Mouse (Mus musculus) forebrain, embryonic 10.5 days (tissue): ENCODE data around the gene Gm13090. TPM values are rescaled to one million over a fixed set of nuclear protein-coding genes. Genes with fewer than 3 reads are reported as not detected.

Experiments used
- DNase-seq: peaks from one replicate; pipeline ENCODE4 v3.0.0-alpha.2; 2017; ENCODE audit warnings: low spot score; ENCODE audit errors: extremely low spot score
- H3K27ac ChIP-seq: fragments of 300-500 bp; sonication (generic); 2 replicates; pipeline ENCODE4 v1.5.1; 2016; ENCODE audit warnings: mild to moderate bottlenecking
- H3K27me3 ChIP-seq: fragments of 300-500 bp; sonication (generic); 2 replicates; pipeline ENCODE4 v1.6.1; 2016; ENCODE audit warnings: mild to moderate bottlenecking; ENCODE audit not compliant: poor library complexity, severe bottlenecking
- H3K36me3 ChIP-seq: fragments of 300-500 bp; sonication (generic); replicated peaks from 2 replicates; pipeline ENCODE4 v1.6.1; 2016; ENCODE audit warnings: mild to moderate bottlenecking, moderate library complexity
- H3K4me1 ChIP-seq: fragments of 300-500 bp; sonication (generic); 2 replicates; pipeline ENCODE4 v1.6.1; 2016
- H3K4me3 ChIP-seq: fragments of 300-500 bp; sonication (generic); 2 replicates; pipeline ENCODE4 v1.5.1; 2016; ENCODE audit warnings: mild to moderate bottlenecking, moderate library complexity
- H3K9me3 ChIP-seq: fragments of 300-500 bp; sonication (generic); 2 replicates; pipeline ENCODE4 v1.6.1; 2016; ENCODE audit warnings: mild to moderate bottlenecking, moderate library complexity
- WGBS: fragments of 180-500 bp; shearing (Covaris S2); methylation state at CpG from one replicate; pipeline ENCODE4 v1.1.7; 2016; 5-methylcytosine and 5-hydroxymethylcytosine counted together
- polyA plus RNA-seq: library from polyadenylated mRNA; unstranded; fragments of >200 nt; fragmentation: Nextera tagmentation; extraction: Ambion mirVana; gene quantifications from 2 replicates; pipeline ENCODE4 v1.2.1, GENCODE M21; 2016

Gm13090 gene
- polyA plus RNA-seq, 1 experiment from 2014 or later, result not detected

DNA sequence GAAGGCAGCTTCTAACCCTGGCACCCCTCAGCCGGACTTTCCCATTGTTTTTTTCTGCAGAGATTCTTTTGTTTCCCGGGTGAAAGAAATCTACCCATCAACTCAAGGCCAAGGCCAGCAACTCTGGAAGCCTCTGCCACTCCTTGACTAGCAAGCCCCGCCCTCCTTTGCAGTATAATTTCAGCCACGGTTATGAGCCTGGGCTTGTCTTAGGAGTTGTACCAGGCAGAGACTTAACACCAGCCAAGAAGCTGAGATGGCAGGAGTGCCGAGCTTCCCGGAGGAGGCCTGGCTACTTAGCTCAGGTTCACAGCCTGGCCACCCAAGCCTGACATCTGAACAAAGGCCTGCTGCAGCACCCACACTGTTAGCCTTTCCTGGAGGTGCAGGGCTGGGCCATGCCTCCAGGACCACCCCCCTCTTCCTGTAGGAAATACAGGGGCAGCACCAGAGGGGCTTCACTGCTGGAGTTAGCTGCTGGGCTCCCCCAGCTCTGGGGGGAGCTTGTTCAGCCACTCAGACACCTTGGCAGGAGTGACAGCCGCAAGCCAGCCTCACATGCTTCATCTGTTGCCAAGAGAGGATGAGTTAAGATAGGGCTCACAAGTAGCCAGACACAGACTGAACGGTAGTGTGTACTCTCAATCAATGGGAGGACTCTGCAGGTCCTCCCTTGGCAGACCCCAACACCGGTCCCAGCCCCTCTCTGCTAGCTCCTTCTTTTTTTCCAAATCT is 41.6 kb downstream of the Gm13090 start:
- Histone ChIP-seq H3K4me3 (no peak overlapping the region), H3K36me3 (peaks cover 11% of the 10 kb centered on the region), H3K4me1 (peaks cover 53% of the 10 kb centered on the region), H3K9me3 (no peaks in the 10 kb centered on the region), H3K27ac (peak overlapping the region; percentile 99), H3K27me3 (peaks cover 21% of the 10 kb centered on the region; the same call in 1 of the 2 replicates)
- WGBS, result 69% methylated on average over 9 of the region's 9 CpGs
- DNase-seq, result no peak

DNA sequence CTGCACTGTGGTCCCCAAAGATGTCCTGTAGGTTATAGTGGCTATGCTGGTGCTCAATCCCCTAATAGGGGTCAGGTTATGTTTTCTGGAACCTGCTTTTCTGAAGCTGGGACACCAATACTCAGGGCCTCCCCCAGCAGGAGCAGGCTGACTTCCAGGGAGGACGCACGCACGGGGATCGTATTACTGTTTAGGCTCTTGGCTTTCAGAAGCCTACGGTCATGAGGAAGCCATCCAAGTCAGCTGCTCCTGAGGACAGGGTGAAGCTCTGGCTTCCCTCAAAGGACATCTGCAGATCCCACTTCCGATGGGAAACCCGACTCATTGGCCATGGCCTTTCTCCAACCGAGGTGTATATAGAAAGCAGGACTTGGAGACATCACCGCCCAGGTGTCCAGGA is 43.1 kb downstream of the Gm13090 start:
- Histone ChIP-seq H3K9me3 (no peaks in the 10 kb centered on the region), H3K27me3 (peaks cover 23% of the 10 kb centered on the region), H3K27ac (0 out of 2 replicates have a peak overlapping the region, but pooled peaks have one; percentile 8), H3K4me3 (no peak overlapping the region), H3K4me1 (peaks cover 46% of the 10 kb centered on the region), H3K36me3 (no peaks in the 10 kb centered on the region)
- no peak for DNase-seq
- 82% methylated on average over 9 of the region's 9 CpGs for WGBS

- DNase-seq, result no peak
- H3K36me3 ChIP-seq, result no peaks in the 10 kb centered on the region
- H3K4me3 ChIP-seq, result no peak overlapping the region
- H3K27me3 ChIP-seq, result peaks cover 36% of the 10 kb centered on the region
- H3K9me3 ChIP-seq, result no peaks in the 10 kb centered on the region
- no peak overlapping the region for H3K27ac ChIP-seq
- 73% methylated on average over 4 of the region's 4 CpGs for WGBS
- H3K4me1 ChIP-seq, result peaks cover 47% of the 10 kb centered on the region
Measured at GRCm38 (mm10) chr4:151133760-151134159, 44.4 kb downstream of the Gm13090 start.

DNA sequence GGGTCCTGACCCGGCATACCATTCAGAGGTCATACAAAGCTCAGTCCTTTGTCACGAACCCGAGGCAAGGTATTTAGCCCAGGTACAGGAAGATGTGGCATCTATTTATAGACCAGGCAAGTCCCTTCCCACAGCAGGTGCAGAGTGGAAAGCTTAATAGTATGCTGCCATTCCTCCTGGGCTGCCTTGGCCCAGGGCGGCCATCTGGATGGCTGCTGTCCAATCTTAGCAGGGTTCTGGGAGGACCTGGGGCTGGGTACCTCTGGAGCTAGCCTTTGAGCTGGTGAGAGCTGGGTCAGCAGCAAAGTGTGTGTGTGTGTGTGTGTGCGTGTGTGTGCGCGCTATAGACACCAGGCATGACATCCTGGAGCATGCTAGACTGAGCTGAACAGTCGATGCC is 46.1 kb downstream of the Gm13090 start:
- H3K36me3 ChIP-seq, result no peaks in the 10 kb centered on the region
- peaks cover 43% of the 10 kb centered on the region for H3K27me3 ChIP-seq
- no peaks in the 10 kb centered on the region for H3K9me3 ChIP-seq
- H3K4me1 ChIP-seq, result peaks cover 47% of the 10 kb centered on the region
- 92% methylated on average over 8 of the region's 8 CpGs for WGBS
- DNase-seq, result no peak
- 0 out of 2 replicates have a peak overlapping the region, but pooled peaks have one; percentile 25 for H3K27ac ChIP-seq
- no peak overlapping the region for H3K4me3 ChIP-seq

- 65% methylated on average over 5 of the region's 5 CpGs for WGBS
- H3K27ac ChIP-seq, result peak overlapping the region; percentile 88; the same call in 1 of the 2 replicates
- no peaks in the 10 kb centered on the region for H3K36me3 ChIP-seq
- peaks cover 45% of the 10 kb centered on the region for H3K27me3 ChIP-seq
- no peaks in the 10 kb centered on the region for H3K9me3 ChIP-seq
- DNase-seq, result no peak
- H3K4me1 ChIP-seq, result peaks cover 46% of the 10 kb centered on the region
- no peak overlapping the region; the same call in 1 of the 2 replicates for H3K4me3 ChIP-seq
Measured at GRCm38 (mm10) chr4:151137701-151138100, 48.3 kb downstream of the Gm13090 start.

GRCm38 (mm10) chr4:151138135-151138534 is 48.8 kb downstream of the Gm13090 start:
- no peak for DNase-seq
- H3K27me3 ChIP-seq, result peaks cover 45% of the 10 kb centered on the region
- H3K9me3 ChIP-seq, result no peaks in the 10 kb centered on the region
- H3K4me1 ChIP-seq, result peaks cover 46% of the 10 kb centered on the region
- H3K27ac ChIP-seq, result peak overlapping the region; percentile 88
- no peaks in the 10 kb centered on the region for H3K36me3 ChIP-seq
- H3K4me3 ChIP-seq, result peak overlapping the region; percentile 42; the same call in 1 of the 2 replicates
- WGBS, result 42% methylated on average over 10 of the region's 10 CpGs

- Histone ChIP-seq H3K27me3 (peaks cover 45% of the 10 kb centered on the region), H3K27ac (peak overlapping the region; percentile 88), H3K4me3 (peak overlapping the region; percentile 42; the same call in 1 of the 2 replicates)
Measured at GRCm38 (mm10) chr4:151138586-151138985, 49.2 kb downstream of the Gm13090 start.

DNA sequence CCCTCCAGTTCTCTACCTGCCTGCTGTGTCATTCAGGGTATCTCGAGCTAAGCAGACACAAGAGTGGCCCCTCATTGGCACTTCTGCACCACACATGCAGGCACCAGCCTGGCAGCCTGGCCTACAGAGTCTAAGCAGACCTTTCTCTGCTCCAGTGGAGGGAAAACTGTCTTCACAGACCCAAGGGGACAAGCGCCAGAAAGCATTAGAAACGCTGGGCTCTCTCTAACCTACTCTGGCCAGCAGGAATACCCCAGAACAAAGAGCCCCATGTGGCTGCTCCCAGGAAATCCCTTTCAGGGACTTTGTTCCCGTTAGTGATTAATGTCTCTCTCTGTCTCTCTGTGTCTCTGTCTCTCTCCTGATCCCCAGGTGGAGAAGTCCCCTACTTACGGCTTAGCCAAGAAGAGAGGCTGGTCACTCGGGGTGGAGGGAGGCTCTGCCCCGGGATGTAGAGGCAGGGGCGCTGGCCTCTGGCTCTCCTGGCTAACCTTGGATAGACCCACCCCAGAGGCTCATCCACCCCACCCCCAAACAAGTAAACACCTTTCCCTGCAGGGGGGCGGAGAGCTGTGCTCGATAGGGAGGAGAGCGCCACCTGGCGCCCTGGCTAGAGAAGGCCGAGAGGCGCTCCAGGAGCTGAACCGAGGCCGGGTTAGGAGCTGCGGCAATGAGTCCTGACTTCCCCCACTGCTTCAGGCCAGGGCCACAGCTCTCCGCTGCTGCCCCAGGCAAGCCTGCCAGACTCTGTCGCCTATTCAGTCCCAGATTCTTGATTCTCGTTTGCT is 49.9 kb downstream of the Gm13090 start:
- H3K27me3 ChIP-seq, result peaks cover 45% of the 10 kb centered on the region

More at GRCm38 (mm10) chr4:151138586-151138985, 49.2 kb downstream of the Gm13090 start:
- 22% methylated on average over 2 of the region's 2 CpGs for WGBS
- peaks cover 46% of the 10 kb centered on the region for H3K4me1 ChIP-seq
- H3K9me3 ChIP-seq, result peaks cover under 1% of the 10 kb centered on the region; the same call in 1 of the 2 replicates
- no peaks in the 10 kb centered on the region for H3K36me3 ChIP-seq
- DNase-seq, result no peak

GRCm38 (mm10) chr4:151140368-151140982 is 51.1 kb downstream of the Gm13090 start:
- peaks cover 45% of the 10 kb centered on the region for H3K27me3 ChIP-seq
- peak overlapping the region; percentile 42 for H3K4me3 ChIP-seq
- peaks cover 5% of the 10 kb centered on the region; the same call in 1 of the 2 replicates for H3K36me3 ChIP-seq
- peak overlapping the region; percentile 88 for H3K27ac ChIP-seq
- 9% methylated on average over 19 of the region's 20 CpGs for WGBS
- H3K4me1 ChIP-seq, result peaks cover 46% of the 10 kb centered on the region
- DNase-seq, result peak; percentile 95
- peaks cover 18% of the 10 kb centered on the region for H3K9me3 ChIP-seq

More for the DNA sequence above, 49.9 kb downstream of the Gm13090 start:
- peak overlapping the region; percentile 42 for H3K4me3 ChIP-seq
- peak; percentile 86 for DNase-seq
- peaks cover 7% of the 10 kb centered on the region for H3K9me3 ChIP-seq
- H3K36me3 ChIP-seq, result peaks cover 5% of the 10 kb centered on the region; the same call in 1 of the 2 replicates
- WGBS, result 3% methylated on average over 20 of the region's 20 CpGs
- H3K27ac ChIP-seq, result peak overlapping the region; percentile 88
- H3K4me1 ChIP-seq, result peaks cover 46% of the 10 kb centered on the region

Other genes starting within 250 kb of the Gm13090 start
- gene Errfi1, start 235.7 kb upstream of the Gm13090 start, polyA plus RNA-seq, result 16.5 and 18.7 TPM in 2 replicates
- gene Park7, start 175.1 kb upstream of the Gm13090 start, polyA plus RNA-seq, result 497 and 502 TPM in 2 replicates
- 0.32 and 0.49 TPM in 2 replicates for gene Tnfrsf9, start 175.0 kb upstream of the Gm13090 start, polyA plus RNA-seq
- gene Uts2, start 92.5 kb upstream of the Gm13090 start, polyA plus RNA-seq, result not detected in 2 replicates
- gene Per3, start 44.9 kb upstream of the Gm13090 start, polyA plus RNA-seq, result 6.1 and 6.5 TPM in 2 replicates
- gene Vamp3, start 31.6 kb upstream of the Gm13090 start, polyA plus RNA-seq, result 123 and 124 TPM in 2 replicates